Mouse (Mus musculus): ENCODE results near the gene Urad. TPM values are rescaled to one million over a fixed set of nuclear protein-coding genes. Genes with fewer than 3 reads are reported as not detected.

Gene Urad
- polyA plus RNA-seq, 1 experiment = 1.8 TPM

- 83% methylated on average over 11 of the region's 11 CpGs for WGBS
- no peak for DNase-seq (ENCODE audit: low read depth, low spot score)
These were observed 7.7 kb upstream of the Urad start for GRCm38 (mm10) chr5:147329946-147330345.

GRCm38 (mm10) chr5:147327636-147328035 is 5.4 kb upstream of the Urad start:
- whole genome bisulfite sequencing = 87% methylated on average over 5 of the region's 5 CpGs
- no peak for DNase-seq (ENCODE audit: low read depth, low spot score)

GRCm38 (mm10) chr5:147325931-147326330 is 3.7 kb upstream of the Urad start:
- WGBS = 74% methylated on average over 11 of the region's 11 CpGs
- DNase-seq (ENCODE audit: low read depth, low spot score) = no peak

GRCm38 (mm10) chr5:147323237-147323917 is 1.1 kb upstream of the Urad start:
- 6% methylated on average over 17 of the region's 17 CpGs for WGBS
- peak; percentile 57 for DNase-seq (ENCODE audit: low read depth, low spot score)

- DNase-seq (ENCODE audit: low read depth, low spot score) = peak; percentile 55
These were observed 2.6 kb downstream of the Urad start for GRCm38 (mm10) chr5:147319653-147320052.

GRCm38 (mm10) chr5:147317991-147318390 is 4.2 kb downstream of the Urad start:
- peak; percentile 52 for DNase-seq (ENCODE audit: low read depth, low spot score)

GRCm38 (mm10) chr5:147317321-147317720 is 4.9 kb downstream of the Urad start:
- DNase-seq (ENCODE audit: low read depth, low spot score) = peak; percentile 32
- 6% methylated on average over 7 of the region's 7 CpGs for WGBS

More at GRCm38 (mm10) chr5:147317991-147318390, 4.2 kb downstream of the Urad start:
- WGBS = 17% methylated on average over 7 of the region's 7 CpGs

GRCm38 (mm10) chr5:147315432-147316075 is 6.7 kb downstream of the Urad start:
- DNase-seq (ENCODE audit: low read depth, low spot score) = no peak
- WGBS = 5% methylated on average over 25 of the region's 25 CpGs

GRCm38 (mm10) chr5:147314646-147315431 is 7.4 kb downstream of the Urad start:
- WGBS = 4% methylated on average over 39 of the region's 39 CpGs
- peak; percentile 24 for DNase-seq (ENCODE audit: low read depth, low spot score)

GRCm38 (mm10) chr5:147312830-147313685 is 9.2 kb downstream of the Urad start:
- DNase-seq (ENCODE audit: low read depth, low spot score) = peak; percentile 11
- 5% methylated on average over 27 of the region's 27 CpGs for WGBS

GRCm38 (mm10) chr5:147309786-147310185 is 12.5 kb downstream of the Urad start:
- no peak for DNase-seq (ENCODE audit: low read depth, low spot score)
- 6% methylated on average over 2 of the region's 2 CpGs for WGBS

GRCm38 (mm10) chr5:147308451-147308850 is 13.8 kb downstream of the Urad start:
- peak; percentile 18 for DNase-seq (ENCODE audit: low read depth, low spot score)
- 20% methylated on average over 9 of the region's 9 CpGs for WGBS

GRCm38 (mm10) chr5:147307398-147307785 is 14.8 kb downstream of the Urad start:
- WGBS = 5% methylated on average over 12 of the region's 12 CpGs
- DNase-seq (ENCODE audit: low read depth, low spot score) = peak; percentile 46

- DNase-seq (ENCODE audit: low read depth, low spot score) = peak; percentile 51
- WGBS = under 1% methylated on average over 63 of the region's 63 CpGs
These were observed 15.4 kb downstream of the Urad start, which contains the start of gene Cdx2 for GRCm38 (mm10) chr5:147306638-147307397. Gene Cdx2, minus strand, starts transcription at chr5:147307270.

GRCm38 (mm10) chr5:147305856-147306637 is 16.2 kb downstream of the Urad start:
- WGBS = under 1% methylated on average over 58 of the region's 58 CpGs
- no peak for DNase-seq (ENCODE audit: low read depth, low spot score)

- peak; percentile 43 for DNase-seq (ENCODE audit: low read depth, low spot score)
- WGBS = 2% methylated on average over 16 of the region's 16 CpGs
These were observed 17.1 kb downstream of the Urad start for GRCm38 (mm10) chr5:147305166-147305565.

- WGBS = under 1% methylated on average over 54 of the region's 54 CpGs
- DNase-seq (ENCODE audit: low read depth, low spot score) = no peak
These were observed 17.7 kb downstream of the Urad start for GRCm38 (mm10) chr5:147304276-147305155.

All from large intestine, adult 2 months (tissue).